Mouse (Mus musculus) lung, postnatal 10 days (tissue): ENCODE measurements around the gene Armc9.
A peak's percentile ranks its signal among the peaks of the same experiment; 100 is the strongest.

Source experiments
- DNase-seq: peaks from one replicate; pipeline ENCODE4 v3.0.0; 2021

Gene Armc9

DNA sequence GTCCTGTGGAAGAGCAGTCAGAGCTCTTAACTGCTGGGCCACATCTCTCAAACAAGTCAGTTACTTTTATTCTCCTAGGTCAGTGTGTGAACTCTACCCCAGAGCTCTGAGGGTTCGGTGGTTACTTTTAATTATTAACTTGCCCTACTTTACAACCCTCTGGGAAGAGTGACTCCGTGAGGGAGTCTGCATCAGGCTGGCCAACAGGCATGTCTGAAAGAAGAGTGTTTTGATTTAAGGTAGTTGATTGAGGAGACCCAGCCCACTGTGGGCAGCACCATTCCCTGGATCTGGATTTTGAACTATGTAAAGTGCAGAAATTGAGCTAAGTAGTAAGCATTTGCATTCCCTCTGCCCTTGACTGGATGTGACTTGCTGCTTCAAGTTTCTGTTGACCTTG, 21.5 kb downstream of the Armc9 start:
- no peak for DNase-seq

DNA sequence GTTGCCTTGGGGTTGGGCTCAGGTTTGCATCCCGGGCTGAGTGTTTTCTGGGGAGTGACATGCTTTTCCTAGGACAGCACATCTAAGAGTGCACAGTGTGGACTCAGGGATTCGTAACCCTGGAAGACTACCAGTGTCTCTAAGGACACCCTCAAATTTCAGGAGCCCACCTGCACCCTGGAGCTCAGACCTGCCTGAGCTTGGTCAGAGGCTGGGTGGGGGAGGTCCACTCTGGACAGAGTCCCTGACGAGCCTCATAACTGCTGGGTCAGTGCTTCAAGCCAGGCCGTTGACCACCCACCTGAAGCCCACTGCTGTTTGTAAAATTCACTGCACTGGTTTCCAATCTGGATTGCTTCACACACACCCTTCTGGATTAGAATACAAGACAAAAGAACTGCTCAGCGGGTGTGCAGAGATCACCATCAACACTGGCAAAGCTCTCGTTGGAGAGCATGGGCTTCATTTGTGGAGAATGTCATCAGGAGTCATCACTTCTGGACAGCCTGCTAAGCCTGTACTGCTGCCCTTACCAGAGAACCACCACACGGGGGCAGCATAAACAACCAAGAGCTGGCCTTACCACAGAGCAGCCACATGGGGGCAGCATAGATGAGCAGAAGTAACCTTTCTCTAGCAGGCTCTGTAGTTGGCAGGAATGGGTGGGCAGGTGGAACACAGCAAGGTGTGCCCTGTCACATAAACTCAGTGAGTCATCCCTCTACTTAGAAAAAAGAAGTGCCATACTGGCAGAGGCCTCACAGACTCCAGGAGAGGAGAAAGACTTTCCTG, 24.1 kb downstream of the Armc9 start:
- peak; percentile 82 for DNase-seq

GRCm38 (mm10) chr1:86182004-86182709, 27.6 kb downstream of the Armc9 start:
- no peak for DNase-seq

GRCm38 (mm10) chr1:86183577-86184263, 29.1 kb downstream of the Armc9 start:
- DNase-seq = no peak

GRCm38 (mm10) chr1:86186762-86187161, 32.2 kb downstream of the Armc9 start:
- no peak for DNase-seq

DNA sequence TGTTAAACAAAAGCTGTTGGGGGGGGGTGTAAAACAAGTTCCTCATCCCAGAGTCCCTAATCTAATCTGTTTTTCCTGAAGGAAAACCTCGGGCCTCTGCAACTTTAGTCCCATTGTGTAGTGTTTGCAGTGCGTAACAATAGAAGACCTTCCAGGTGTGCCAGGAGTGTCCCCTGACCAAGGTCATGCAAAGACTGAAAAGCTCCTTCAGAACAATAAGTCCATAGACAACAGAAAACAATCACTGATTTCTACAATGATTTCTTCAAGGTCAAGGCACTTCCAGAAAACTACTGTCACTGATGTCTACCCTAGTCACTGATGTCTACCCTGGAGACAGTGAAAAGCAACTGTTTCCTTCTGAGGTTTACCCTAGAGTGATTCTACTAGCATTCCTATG, 33.3 kb downstream of the Armc9 start:
- no peak for DNase-seq

DNA sequence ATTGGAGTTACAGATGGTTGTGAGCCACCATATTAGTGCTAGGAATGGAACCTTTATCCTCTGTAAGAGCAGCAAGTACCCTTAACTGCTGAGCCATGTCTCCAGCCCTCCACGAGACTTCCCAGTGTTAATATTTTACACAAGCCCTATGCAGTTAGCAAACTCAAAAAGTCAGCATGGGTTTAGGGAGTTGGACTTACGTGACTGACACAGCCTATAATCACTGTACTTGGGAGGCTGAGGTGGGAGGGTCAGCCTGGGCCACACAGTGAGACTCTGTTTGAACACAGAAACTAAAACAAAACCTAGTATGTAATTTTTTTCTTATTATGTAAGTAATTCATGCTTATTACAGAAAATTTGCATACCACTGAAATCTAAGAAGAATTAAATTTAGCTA, 33.7 kb downstream of the Armc9 start:
- DNase-seq = no peak

DNA sequence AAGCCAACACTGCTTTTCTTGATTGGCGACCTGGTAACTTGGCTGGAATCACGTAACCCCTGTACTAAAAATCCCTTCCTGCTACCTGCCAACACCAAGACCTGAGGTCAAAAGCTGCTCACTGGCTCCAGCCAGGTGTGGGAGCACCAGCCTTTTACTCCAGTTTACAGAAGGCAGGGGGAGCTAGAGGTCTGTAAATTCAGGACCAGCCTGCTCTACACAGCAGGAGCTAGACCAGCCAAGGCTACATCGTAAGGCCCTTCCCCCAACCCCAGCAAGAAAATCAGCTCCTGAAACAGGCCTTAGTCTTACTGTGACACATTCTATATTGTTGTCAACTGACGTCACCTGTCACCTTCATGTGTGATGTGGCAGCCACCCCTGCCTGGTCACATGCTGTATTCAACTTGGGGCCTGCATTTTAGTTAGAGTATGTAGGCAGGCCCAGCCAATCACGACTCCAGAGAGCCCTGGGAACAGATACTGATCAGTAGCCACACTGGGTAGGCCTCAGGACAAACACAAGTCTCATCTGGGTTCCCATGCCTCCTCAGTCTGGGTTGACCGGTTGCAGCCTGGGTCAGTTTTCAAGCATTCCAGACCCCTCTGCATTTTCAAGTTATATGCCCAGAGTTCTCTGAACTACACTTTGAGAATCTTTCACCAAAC, 34.6 kb downstream of the Armc9 start:
- DNase-seq = no peak

DNA sequence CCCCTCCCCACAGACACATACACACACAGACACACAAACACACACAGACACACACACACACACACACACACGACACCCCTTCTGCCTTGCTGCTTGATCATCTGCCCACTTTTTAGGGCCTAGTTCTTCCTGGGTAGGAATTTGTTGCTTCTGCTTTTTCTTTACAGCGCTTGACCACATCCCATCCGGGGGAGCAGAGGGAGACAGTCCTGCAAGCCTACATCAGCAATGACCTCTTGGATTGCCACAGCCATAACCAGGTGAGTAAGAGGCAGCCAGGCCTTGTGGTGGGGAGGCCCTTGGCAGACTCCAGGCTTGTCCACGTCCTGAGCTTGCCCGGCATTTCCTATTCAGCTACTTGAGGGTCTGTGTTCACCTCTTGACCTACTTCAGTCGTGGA, 36.3 kb downstream of the Armc9 start:
- DNase-seq = no peak

DNA sequence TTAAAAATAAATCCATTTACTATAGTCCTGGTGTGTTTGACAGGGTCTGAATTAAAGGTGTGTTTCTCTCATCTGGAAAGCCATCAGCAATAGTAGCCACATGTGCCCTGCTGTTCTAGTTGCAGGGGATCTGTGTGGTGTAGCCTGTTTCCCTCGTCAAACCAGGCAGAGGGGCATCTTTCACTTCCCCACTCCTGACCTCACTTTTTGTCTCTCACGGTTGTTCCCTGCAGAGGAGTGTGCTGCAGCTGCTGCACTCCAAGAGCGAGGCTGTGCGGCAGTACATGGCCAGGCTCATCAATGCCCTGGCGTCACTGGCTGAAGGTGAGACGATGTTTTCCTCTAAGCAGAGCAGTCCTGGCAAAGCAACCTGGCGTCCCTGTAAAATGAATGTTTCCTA, 39.5 kb downstream of the Armc9 start:
- no peak for DNase-seq

GRCm38 (mm10) chr1:86198276-86198675, 43.7 kb downstream of the Armc9 start:
- no peak for DNase-seq

- no peak for DNase-seq
Measured at GRCm38 (mm10) chr1:86199026-86199425, 44.4 kb downstream of the Armc9 start.

DNA sequence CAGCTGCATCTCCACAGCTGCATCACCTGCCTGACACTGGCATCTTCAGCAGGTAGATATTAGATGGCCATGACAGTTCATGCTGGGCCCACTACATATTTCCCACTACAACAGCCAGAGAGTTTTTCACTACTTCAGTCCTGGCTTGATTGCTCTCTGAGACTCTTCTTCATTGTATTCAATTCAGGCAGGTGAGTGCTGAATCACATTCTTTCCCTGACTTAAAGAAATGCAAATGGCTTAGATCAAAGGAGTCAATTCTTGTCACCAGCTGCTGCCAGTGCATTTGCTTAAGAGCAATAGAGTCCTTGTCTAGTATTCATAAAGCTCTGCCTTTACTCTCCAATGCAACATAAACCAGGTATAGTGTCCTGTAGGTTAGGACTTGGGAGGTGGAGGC, 46.7 kb downstream of the Armc9 start:
- no peak for DNase-seq

DNA sequence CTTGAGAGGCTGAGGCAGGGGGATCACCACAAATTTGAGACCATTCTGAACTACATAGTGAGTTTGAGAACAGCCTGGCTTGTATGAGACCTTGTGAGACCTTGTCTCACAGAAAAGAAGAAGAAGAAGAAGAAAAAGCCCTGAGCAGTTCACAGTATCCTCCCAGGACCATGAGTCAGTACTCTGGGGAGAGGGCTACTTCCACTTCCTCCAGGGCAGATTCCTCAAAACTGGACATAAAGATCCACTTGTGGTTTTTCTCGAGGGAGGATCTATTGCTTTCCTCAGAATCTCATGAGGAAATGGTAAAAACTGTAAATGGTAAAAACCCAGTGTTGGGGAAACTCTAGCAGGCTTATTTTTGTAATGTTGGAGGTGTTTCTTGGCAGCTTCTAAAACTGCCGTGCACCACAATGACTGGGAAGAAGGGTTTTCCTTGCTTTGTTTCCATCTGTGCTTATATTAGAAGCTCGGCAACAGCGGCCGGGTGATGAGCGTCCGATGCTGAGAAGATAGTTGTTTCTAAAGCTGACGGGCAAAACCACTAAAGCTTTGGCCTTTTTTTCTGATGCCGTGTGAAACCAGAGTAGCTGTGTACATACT, 48.1 kb downstream of the Armc9 start:
- DNase-seq = no peak

GRCm38 (mm10) chr1:86210676-86211075, 56.1 kb downstream of the Armc9 start:
- no peak for DNase-seq

DNA sequence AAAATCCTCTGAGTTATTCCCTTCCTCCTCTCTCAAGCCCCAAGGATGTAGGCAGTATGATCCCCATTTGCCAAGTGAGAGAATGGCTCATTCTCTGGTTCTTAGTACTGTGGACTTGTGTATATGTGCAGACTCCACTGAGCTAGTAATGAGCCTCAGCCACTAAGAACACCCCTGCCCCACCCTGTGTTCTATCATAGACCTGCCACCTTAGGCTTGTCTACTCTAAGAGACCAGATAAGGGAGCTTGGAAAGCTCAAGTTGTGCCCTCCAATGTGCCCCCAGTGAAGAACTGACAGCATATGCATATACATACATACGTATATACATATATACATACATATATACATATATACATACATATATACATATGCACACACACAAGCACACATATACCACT, 56.9 kb downstream of the Armc9 start:
- no peak for DNase-seq

DNA sequence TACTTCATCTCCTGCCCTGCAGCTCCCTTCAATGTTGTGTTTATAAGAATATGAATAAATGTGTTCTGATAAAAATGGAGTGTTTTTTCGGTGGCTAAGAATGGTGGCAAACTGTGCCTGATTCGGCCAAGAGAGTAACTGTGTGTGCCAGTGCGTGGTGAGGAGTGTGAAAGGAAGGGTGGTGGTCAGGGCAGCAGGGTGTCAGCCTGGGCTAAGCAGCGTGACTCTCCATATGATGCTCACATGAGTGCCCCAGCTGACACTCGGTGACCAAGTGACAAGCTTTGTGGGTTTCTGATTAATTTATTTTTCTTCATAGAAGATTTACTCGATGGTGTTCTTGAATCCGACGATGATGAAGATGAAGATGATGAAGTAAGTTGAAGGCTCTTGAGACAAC, 58.2 kb downstream of the Armc9 start:
- DNase-seq = no peak

DNA sequence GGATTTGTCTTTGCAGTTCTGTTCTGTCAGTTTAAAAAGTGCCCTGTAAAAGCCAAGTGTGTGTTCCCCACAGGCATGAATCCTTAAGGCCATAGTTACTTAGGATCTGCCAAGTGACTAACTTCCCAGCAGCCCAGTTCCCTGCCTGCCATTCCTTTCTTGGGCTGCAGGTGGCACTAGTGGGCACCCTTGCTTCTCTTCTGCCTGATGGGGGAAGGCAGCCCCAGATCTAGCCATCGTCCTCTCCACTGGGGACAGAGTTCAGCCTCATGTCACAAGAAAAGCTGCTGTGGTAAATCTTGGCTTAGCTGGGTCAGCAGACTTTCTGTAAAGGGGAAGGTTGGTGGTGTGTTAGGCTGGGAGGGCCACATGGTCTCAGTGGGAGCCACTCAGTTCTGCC, 59.6 kb downstream of the Armc9 start:
- peak; percentile 86 for DNase-seq

DNA sequence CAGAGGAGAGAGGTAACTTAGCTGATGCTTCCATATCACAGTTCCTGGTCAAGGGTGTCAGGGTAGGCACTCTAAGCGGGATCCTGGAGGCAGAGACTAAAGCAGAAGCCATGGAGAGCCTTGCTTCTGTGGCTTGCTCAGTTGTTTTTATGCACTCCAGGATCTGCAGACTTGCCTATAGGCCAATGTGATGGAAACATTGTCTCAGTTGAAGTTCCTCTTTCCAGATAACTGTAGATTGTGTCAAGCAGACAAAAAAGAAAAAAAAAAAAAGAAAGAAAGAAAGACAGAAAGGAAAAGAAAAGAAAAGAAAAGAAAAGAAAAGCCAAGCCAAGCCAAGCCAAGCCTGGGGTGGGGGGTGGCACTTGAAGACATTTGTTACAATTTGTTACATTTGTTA, 60.7 kb downstream of the Armc9 start:
- DNase-seq = no peak

DNA sequence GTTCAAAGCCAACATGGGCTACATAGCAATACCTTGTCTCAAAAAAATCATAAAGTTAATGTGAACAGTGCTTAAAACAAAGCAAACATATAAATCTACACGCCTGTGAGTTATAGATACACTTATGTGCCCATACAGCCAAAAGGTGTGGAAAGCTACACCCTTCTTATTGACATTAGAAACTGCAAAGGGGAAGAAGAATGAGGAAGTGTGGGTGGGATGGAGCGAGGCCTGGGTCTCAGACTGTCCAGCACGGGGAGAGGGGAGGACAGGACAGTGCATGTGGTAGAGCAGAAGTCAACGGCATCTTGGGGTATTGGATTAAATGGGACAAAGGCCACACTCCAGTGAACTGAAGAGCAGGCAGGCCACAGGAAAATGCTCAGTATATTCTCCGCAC, 61.8 kb downstream of the Armc9 start:
- no peak for DNase-seq

GRCm38 (mm10) chr1:86217976-86218375, 63.4 kb downstream of the Armc9 start:
- no peak for DNase-seq

DNA sequence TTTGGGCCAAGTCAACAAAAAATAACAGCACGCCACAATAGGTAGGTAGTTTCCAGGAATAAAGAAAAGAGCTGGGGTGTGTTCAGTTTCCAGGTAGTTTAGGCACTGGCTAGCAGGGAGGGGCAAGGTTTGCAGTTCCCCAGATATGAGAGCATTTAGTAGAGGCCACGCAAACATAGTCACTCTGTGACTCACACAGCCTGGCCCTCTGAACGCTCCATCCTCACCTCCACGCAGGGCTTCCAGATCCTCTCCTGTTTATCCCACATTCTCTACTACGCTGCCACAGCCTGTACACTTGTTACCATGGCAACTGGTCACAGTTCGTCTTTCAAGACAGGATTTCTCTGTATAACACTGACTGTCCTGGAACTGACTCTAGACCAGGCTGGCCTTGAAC, 70.6 kb downstream of the Armc9 start:
- DNase-seq = no peak

DNA sequence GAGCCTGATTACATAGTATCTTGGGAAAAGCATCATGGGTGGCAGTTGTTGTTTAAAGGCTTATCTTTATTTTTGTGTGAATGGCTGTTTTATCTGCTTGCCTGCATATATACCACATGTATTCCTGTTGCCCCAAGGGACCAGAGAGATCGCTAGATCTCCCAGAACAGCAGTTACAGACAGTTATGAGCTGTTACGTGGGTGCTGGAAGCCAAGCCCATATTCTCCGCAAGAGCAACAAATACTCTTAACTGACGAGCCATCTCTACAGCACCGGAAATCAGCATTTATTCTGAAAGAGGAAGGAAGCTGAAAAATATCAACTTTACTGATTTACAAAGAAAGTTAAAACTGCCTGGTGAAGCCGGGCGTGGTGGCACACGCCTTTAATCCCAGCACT, 74.1 kb downstream of the Armc9 start:
- DNase-seq = no peak
